Mouse (Mus musculus) layer of hippocampus, adult 2 months (tissue): ENCODE results near the gene Rtl1. TPM values are rescaled to one million over a fixed set of nuclear protein-coding genes. Genes with fewer than 3 reads are reported as not detected.
A peak's percentile ranks its signal among the peaks of the same experiment; 100 is the strongest.

ENCODE experiments used
- DNase-seq, 2 experiments: peaks; one replicate each; pipeline ENCODE4 v3.0.0; 2022; ENCODE audit warnings: low spot score in 2 of 2
- H3K27ac ChIP-seq: fragments of 200-600 bp; 2 replicates; pipeline ENCODE4 v1.8.1; 2022
- H3K4me3 ChIP-seq: fragments of 200-600 bp; 2 replicates; pipeline ENCODE4 v1.8.1; 2022; ENCODE audit warnings: mild to moderate bottlenecking
- CTCF ChIP-seq: fragments of 200-600 bp; conservative IDR thresholded peaks from 2 replicates; pipeline ENCODE4 v1.8.1; 2022; ENCODE audit warnings: antibody characterized with exemption, mild to moderate bottlenecking, moderate library complexity
- microRNA-seq, 2 experiments: library from miRNA; unstranded; fragments of <30 nt; microRNA quantifications; one replicate each; pipeline ENCODE4 v1.2.0; 2021
- total RNA-seq, 2 experiments: library from RNA; stranded (reverse); gene quantifications; 2 replicates each; pipeline ENCODE4 v1.2.3; 2021

Gene Rtl1
- total RNA-seq, 2 experiments from 2014 or later = 0.10 to 0.15 TPM

DNA sequence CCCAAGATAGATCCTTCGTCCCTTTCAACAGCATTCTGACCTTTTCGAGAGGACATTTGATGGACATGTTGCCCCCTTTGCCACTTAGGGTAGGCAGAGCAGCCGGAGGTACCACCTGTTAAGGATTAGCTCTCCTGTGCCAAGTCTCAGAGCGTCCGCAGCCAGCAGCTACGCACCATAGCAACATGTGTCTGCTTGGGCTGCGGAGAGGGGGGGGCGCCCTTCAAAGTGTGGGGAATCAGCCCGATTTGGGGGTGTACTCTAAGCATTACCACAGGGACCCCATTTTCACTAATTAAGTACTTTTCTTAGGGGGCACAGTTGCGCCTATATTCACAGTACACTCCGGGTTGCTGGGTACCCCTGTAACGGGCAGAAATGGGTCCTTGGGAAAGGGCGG lies 60.2 kb downstream of the Rtl1 start:
- TF ChIP-seq CTCF = no peak
- Histone ChIP-seq H3K4me3 (peak overlapping the region; percentile 64), H3K27ac (peak overlapping the region; percentile 93)
- no peak for DNase-seq

Small RNAs within 50 kb of the gene (microRNA-seq; reads per million reads assigned to microRNA genes)
- gene Gm23912 = 0 reads per million in 2 experiments
- 23.0 to 32.2 reads per million in 2 experiments for gene Mir1188
- 27,905 to 42,314 reads per million in 2 experiments for gene Mir127
- 0 reads per million in 2 experiments for gene Mir136
- gene Mir1906-1 = 0 reads per million in 2 experiments
- 11.6 to 11.8 reads per million in 2 experiments for gene Mir3070a
- 14.0 to 18.5 reads per million in 2 experiments for gene Mir3070b
- gene Mir3071 = 0 reads per million in 2 experiments
- 0 reads per million in 2 experiments for gene Mir337
- 1,178 to 1,390 reads per million in 2 experiments for gene Mir341
- 0 reads per million in 2 experiments for gene Mir3544
- 866 to 3,365 reads per million in 2 experiments for gene Mir370
- gene Mir431 = 720 to 809 reads per million in 2 experiments
- gene Mir432 = 0 reads per million in 2 experiments
- gene Mir433 = 8,103 to 9,286 reads per million in 2 experiments
- gene Mir434 = 1,434 to 1,452 reads per million in 2 experiments
- 51.7 to 64.9 reads per million in 2 experiments for gene Mir493
- gene Mir540 = 771 to 777 reads per million in 2 experiments
- 166 to 260 reads per million in 2 experiments for gene Mir665
- 417 to 496 reads per million in 2 experiments for gene Mir673
- gene Mir770 = 6,299 to 6,489 reads per million in 2 experiments

Other genes with a start within 250 kb of the Rtl1 start
- 1 to 10 TPM; 4.8 to 5.0 TPM for gene Dlk1, start 147.5 kb downstream of the Rtl1 start, total RNA-seq